Mouse (Mus musculus) yolk sac, embryonic 10.5 days (tissue): Measurements from ENCODE around the gene Duoxa1.

Source experiments
- DNase-seq: peaks from one replicate; pipeline ENCODE4 v3.0.0-alpha.2; 2017; ENCODE audit warnings: low spot score

The Duoxa1 gene

DNA sequence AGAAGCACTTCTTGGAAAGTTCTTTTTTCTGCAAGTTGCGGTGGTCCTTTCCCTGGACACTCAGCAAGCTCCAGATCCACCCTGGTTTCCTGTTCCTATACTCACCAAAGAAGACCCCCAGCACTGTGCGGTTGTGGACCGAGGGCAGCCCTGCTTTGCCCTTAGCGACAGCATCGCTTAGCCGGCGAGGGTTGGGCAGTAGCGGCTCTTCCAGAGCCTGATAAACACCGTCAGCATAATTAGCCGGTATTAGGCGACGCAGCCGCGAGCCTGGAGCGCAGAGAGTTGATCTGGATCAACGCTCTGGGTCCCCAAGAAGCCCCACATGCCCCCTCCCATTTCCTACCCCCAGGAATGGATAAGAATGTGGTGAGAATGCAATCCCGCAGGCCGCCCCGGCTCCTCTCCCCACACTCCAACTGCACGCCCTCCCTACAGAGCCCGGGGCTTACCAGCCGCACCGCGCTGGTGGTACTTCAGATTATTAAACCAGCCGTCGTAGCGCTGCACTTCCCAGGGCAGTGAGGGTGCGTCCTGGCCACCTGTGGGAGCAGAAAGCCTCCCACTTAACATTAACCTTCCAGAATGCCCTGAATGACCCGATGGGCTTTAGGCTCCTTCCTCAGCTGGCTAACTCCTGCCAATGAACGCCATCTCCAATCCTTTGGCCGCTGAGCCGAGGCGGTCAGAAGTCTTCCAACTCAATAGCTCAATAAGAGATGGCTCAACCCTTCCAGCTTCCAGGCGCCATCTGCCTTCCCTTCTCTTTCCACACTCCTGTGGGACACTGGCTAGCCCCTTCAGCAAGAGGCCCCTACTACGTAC lies 16.0 kb downstream of the Duoxa1 start:
- DNase-seq = no peak

DNA sequence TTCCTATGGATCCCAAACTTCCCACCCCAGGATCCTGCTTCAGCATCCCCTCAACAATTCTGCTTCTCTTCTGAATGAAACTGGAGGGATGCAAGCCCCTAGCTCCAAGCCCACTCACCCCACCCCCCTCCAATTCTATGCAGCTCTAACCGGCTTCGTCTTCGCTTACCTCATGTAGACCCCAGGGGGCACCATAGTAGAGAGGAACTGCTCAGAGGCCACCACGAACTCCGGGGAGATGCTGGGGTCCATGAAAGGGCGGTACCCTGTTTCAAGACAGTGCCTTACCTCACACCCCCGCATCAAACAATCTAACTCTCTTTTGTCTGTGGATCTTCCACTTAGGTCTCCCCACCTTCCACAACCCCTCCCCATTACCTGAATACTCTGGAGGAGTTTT lies 18.6 kb downstream of the Duoxa1 start:
- no peak for DNase-seq

DNA sequence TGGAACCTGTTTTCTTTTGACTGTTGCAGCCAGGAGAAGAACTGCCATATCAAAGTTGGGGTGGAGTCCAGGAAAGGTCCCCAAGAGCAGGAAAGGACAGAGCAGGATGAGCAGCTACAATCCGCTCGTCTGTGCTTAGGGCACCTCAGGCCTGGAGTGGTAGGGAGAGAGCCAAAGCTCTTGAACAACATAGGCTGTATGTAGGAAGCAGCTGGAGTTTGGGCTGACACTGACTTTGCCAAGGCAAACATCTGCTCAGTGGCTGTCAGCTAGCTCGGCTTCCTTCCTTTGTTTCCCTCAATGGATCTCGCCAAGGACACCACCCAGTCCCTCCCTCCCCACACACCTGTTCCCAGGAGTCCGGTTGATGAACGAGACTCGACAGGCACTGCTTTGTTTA lies 27.4 kb downstream of the Duoxa1 start:
- no peak for DNase-seq

DNA sequence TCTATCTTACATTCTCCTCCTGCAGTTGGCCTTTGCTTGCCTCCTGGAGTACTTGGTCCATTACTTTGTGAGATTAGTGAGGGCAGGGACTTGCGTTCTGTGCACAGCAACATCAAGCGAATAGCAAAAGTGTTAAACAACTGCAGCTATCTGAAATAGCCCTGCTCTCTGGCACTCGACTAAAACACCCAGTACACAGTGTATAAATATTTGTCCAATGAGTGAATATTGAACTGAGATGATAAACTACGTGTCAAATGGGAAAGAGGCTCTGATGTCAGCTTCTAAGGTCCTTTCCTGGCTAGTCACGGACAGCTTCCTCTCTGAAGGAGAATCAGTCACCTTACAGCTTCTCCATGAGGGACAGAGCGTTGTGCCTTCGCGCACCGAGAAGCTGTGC lies 29.4 kb downstream of the Duoxa1 start:
- no peak for DNase-seq

DNA sequence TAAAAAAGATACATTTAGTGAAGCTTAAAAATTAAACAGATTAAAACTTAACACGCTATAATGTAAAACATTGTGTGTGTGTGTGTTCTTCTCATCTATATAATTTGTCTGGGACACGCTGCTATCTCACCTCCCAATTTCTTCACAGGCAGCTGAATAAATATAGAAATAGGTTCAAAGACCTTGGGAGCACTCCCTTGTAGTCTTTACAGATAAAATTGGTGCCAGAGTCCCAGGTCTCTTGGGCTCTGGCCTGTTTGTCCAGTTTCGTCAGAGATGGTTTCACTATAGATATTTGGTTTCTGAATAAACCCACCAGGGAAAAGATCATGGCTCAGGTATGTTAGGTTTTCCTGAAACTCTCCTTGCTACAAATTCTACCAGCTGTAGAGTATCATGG lies 34.8 kb downstream of the Duoxa1 start:
- DNase-seq = no peak

DNA sequence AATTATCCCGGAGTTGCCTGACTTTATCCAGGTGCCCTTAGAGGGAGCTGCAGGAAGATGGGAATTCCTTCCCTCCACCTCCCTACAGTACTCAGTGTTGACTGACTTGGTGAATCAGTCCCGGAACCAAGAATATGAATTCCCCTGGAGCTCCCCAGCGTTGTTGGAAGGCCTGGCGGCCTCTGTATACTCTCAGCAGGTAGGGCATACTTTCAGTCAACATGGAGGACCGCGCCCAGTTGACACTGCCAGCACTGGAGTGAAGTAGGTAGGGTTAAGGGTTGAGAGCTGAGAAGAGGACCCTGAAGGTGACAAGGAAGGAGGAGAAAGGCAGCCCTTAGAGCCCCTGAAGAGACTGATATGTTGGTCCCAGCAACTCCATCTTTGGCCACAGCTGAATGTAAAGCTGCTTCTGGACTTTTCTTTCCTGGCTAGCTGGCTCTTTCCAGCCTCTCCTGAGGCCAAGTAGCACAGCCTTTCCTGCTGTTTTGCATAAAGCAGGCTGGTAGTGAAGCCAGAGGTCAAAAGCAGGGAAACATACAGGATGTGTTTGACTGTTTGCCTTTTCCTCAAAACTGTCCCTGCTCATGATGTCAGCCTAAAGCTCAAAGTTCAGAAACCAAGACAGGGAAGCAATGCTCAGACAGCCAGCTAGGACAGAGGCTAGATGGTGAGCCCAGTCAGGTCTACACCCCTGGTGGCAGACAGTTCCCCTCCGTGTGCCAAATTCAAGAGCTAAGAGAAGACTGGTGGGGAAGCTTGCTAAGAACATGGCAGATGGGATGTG lies 46.9 kb downstream of the Duoxa1 start:
- peak; percentile 65 for DNase-seq

DNA sequence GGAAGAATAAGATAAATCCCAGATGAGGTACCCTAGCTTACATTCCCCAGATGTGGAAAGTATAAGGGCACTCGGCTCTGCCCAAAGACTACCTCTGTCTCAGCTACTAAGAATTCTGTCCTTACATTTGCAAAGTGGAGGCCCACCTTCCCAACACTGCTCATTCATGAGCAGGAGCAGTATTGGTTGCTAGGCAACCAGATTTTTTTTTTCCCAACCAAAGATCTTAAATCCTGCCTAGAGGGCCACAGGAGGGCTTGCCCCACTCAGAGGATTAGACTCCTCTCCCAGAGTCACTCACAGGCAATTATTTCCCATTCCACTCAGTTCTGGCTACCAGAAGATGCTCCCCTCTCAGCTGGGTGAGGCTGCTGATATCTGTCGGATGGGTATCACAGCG lies 48.8 kb downstream of the Duoxa1 start:
- DNase-seq = no peak

DNA sequence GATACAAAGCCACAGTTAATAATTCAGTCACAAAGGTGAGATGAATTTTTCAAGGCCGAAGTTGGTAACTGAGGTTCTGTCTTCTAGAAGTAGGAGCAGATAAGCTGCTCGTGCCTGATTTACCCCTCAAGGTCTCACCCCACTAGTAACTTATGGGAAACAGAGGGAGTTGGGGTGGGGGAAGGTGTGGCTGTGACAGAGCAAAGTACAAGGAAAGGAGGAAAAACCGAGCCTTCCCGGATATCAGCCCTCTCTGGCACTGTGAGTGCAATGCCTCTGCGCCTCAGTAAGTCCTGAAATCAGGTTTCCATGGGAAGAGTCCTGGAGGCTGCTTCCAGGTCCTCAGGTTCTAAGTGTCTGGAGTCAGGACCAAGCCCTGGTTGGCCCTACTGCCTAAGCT lies 52.8 kb downstream of the Duoxa1 start:
- no peak for DNase-seq

DNA sequence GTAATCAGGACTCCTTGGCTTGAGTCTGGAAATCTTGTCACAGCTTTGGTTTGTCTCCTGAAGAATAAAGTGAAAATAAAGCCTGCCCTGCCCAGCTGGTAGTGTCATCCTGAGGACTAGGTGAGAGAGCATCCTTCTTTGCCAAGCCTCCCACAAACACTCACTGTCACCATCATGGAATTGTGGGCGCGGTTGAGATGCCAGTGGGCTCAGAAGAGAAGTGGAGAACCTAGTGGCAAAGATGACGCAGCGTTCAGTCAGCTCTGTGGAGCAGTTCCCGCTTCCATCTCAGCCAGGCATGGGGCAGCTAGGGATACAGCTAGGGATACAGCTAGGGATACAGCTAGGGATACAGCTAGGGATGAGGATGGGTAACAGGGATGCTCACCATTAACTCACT lies 57.5 kb downstream of the Duoxa1 start:
- DNase-seq = no peak
